ENCODE assay signal across 8 mouse cellular contexts in genomic region chr3:98063186-98063771, GRCm38 (mm10). TPM values are rescaled to one million over a fixed set of nuclear protein-coding genes. Genes with fewer than 3 reads are reported as not detected.
A peak's percentile ranks its signal among the peaks of the same experiment; 100 is the strongest.
DNase-seq lines count a peak whose midpoint lies in the region; ATAC-seq lines count a peak whose summit lies in the region.

No protein-coding gene starts in this region.

- DNase-seq in urinary bladder, postnatal 14 days (ENCODE audit: low spot score): peak; percentile 61
- DNase-seq in urinary bladder, adult 2 months (ENCODE audit: low spot score): no peak
- peak; percentile 96 for DNase-seq in forebrain, embryonic 14.5 days (ENCODE audit: low spot score)
- peak; percentile 51 for DNase-seq in heart, postnatal 25 days (ENCODE audit: low spot score)
- DNase-seq in left cerebral cortex, postnatal 10 days (ENCODE audit: extremely low spot score in 1 of 2, low spot score in 2 of 2): peak; percentile 63 to 67
- peak; percentile 24 to 39 for DNase-seq in right cerebral cortex, postnatal 36 days (ENCODE audit: low spot score in 2 of 2)
- DNase-seq in adrenal gland, postnatal 25 days: no peak

- 7% methylated on average over 8 of the region's 8 CpGs for WGBS in forebrain, embryonic 14.5 days

- no peak overlapping the region for H3K4me3 ChIP-seq in forebrain, embryonic 14.5 days (ENCODE audit: low read depth, low read length)

- ATAC-seq in forebrain, embryonic 14.5 days: peak; percentile 84
- ATAC-seq in megakaryocyte, adult 5-6 weeks (ENCODE audit: poor library complexity, severe bottlenecking): peak; percentile 22; the same call in 1 of the 2 replicates

- H3K4me2 ChIP-seq in forebrain, embryonic 14.5 days (ENCODE audit: low read length): peak overlapping the region; percentile 3; the same call in 1 of the 2 replicates

- H3K36me3 ChIP-seq in forebrain, embryonic 14.5 days (ENCODE audit: control insufficient read depth, insufficient read depth, low read length): no peaks in the 10 kb centered on the region

- H3K27me3 ChIP-seq in forebrain, embryonic 14.5 days (replicated peaks; ENCODE audit: control insufficient read depth, insufficient read depth, low read length): no peaks in the 10 kb centered on the region

- no peaks in the 10 kb centered on the region for H3K9me3 ChIP-seq in forebrain, embryonic 14.5 days (replicated peaks; ENCODE audit: control insufficient read depth, low read length)

- intact Hi-C loops in heart, postnatal 25 days (cut with DNase I): no loop called here
- intact Hi-C loops in left cerebral cortex, postnatal 10 days (cut with DNase I): loop anchor here (10.0 kb wide), 1 partner anchor 152 kb away; no protein-coding TSS in a partner anchor

- no peak overlapping the region; the same call in 1 of the 2 replicates for H3K9ac ChIP-seq in forebrain, embryonic 14.5 days (ENCODE audit: low read length)

- peak overlapping the region; percentile 84 for H3K27ac ChIP-seq in forebrain, embryonic 14.5 days (ENCODE audit: low read depth, low read length)

- H3K4me1 ChIP-seq in forebrain, embryonic 14.5 days (ENCODE audit: control insufficient read depth, insufficient read depth, low read length): peaks cover 68% of the 10 kb centered on the region

RNA-seq across cellular contexts. Expression of gene Notch2, which starts 50.0 kb away (rescaled TPM):
- 23.1 and 31.2 TPM in 2 replicates for polyA plus RNA-seq in urinary bladder, adult 2 months (2012; rRNA removed)
- polyA plus RNA-seq in forebrain, embryonic 14.5 days (2014; fragmentation: Nextera tagmentation; extraction: Ambion mirVana): 13.6 and 18.1 TPM in 2 replicates
- 10 to 100 TPM; 19.3 to 19.5 TPM for total RNA-seq in heart, postnatal 25 days (2021)
- 10 to 100 TPM; 15.5 to 17.9 TPM for total RNA-seq in left cerebral cortex, postnatal 10 days (2021)
- total RNA-seq in megakaryocyte, adult 5-6 weeks (2015): 92.1 and 97.4 TPM in 2 replicates
- total RNA-seq in megakaryocyte, adult 5-6 weeks (2017): 81.7 and 104 TPM in 2 replicates
- total RNA-seq in adrenal gland, postnatal 25 days (2021): 52.3 and 80.9 TPM in 2 replicates

Comparison
In these comparisons a context has a peak if more than half of its experiments do, and no peak if none do; other contexts are left out.
1. DNase-seq: peak in urinary bladder, postnatal 14 days (single experiment), forebrain, embryonic 14.5 days (single experiment), heart, postnatal 25 days (single experiment), left cerebral cortex, postnatal 10 days (2 of 2) and right cerebral cortex, postnatal 36 days (2 of 2); none in urinary bladder, adult 2 months (single experiment) and adrenal gland, postnatal 25 days (single experiment).